Mouse (Mus musculus): ENCODE data around the gene Hoxb4. TPM values are rescaled to one million over a fixed set of nuclear protein-coding genes. Genes with fewer than 3 reads are reported as not detected.

Gene Hoxb4
- total RNA-seq, 4 experiments from 2014 or later, result 0.11 TPM; not detected in 3

GRCm38 (mm10) chr11:96332618-96333032 is 14.6 kb downstream of the Hoxb4 start:
- DNase-seq (ENCODE audit: low spot score in 2 of 2), result no peak

DNA sequence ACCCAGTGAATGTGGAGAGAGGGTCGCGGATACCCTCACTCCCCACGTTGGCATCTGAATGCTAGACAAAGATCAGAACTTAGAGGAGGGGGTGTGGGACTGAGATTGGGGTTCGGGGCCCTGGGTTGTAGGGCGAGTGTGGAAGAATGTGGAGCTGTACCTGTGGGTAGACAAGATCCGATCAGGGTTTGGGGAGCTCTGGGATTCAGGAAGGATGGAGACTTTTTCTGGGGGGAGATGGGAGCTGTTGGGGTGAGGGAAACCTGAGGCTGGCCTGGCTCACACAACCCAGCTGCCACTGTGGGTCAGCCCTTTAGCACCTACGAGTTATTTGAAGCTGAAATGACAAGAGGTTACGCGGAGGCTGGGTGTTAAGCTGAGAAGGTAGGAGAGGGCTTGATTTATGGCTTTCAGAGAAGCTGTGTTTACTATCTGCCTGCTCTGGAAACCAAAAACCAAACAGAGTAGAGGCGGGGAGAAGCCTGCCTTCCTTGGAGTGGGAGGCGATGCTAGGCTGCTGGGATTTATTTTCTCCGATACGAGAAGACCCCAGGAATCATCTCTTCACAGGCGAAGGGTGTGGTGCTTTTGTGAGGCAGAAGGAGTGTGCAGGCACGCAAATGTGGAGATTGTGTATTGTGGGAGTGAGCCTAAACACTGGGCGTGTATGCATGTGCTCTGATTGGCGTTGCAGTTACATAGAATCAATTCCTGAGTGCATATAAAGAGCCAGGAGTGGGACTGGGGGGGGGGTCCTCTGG is 15.4 kb downstream of the Hoxb4 start:
- DNase-seq (ENCODE audit: low spot score in 2 of 2), result no peak

DNA sequence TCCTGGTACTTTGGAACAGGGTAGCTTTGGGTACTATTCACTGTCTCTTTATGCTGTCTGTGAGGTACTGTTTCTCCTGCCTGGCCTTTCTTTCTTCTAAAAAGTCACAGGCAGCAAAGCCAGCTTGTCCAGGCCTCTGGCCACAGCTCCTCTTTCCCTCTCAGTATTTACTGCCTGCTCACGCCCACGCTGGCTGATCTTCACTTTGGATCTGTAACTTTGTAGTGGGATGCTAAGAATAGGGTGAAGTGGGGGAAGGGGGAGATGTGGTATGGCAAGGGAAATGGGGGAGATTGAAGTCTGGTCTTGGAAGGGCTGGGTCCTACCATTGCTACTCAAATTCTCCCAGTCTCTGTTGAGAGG is 15.9 kb downstream of the Hoxb4 start:
- no peak for DNase-seq (ENCODE audit: low spot score in 2 of 2)

- DNase-seq (ENCODE audit: low spot score in 2 of 2), result no peak
Observed at GRCm38 (mm10) chr11:96334998-96335397, 16.9 kb downstream of the Hoxb4 start.

DNA sequence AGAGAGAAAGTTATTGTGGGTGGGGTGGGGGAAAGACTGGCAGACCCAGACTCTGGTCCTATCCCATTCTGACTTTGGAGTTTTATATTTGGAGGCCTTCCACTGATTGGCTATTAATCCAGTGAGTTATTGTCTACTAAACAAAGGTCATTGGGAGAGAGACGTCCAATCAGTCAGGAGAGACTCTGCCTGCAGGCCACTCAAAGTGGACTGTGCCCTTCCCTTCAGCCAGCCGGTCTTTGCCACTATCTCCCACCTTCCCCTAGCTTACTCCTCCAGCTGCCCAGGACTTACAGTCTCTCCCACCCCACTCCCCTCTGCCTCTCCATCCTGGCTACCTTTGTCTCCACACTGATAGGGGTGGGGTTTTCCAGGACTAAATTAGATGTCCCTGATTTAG is 18.5 kb downstream of the Hoxb4 start:
- DNase-seq (ENCODE audit: low spot score in 2 of 2), result no peak

DNA sequence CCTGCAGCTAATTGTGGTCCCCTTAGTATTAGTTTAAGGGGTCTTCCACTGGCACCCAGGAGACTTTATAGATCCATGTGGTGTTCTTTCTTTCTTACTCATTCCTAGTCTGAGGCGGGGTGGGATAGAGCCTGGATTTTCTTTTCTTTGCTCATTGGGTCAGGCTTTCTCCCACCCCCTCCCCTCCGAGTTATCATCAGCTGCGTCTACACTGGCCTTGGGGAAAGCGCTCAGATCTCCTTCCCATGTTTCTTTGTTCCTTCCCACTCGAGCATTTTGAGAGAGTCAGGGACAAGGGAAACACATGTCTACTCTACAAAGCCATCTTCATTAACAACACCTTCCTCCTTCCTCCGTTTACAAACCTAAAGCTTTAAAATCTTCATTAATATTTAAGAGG is 19.0 kb downstream of the Hoxb4 start:
- DNase-seq (ENCODE audit: low spot score in 2 of 2), result no peak

- DNase-seq (ENCODE audit: low spot score in 2 of 2), result no peak
Observed at GRCm38 (mm10) chr11:96338957-96339855, 21.1 kb downstream of the Hoxb4 start.

- no peak for DNase-seq (ENCODE audit: low spot score in 2 of 2)
Observed at GRCm38 (mm10) chr11:96340698-96341365, 22.8 kb downstream of the Hoxb4 start.

- no peak for DNase-seq (ENCODE audit: low spot score in 2 of 2)
Observed at GRCm38 (mm10) chr11:96341701-96342575, 23.9 kb downstream of the Hoxb4 start.

DNA sequence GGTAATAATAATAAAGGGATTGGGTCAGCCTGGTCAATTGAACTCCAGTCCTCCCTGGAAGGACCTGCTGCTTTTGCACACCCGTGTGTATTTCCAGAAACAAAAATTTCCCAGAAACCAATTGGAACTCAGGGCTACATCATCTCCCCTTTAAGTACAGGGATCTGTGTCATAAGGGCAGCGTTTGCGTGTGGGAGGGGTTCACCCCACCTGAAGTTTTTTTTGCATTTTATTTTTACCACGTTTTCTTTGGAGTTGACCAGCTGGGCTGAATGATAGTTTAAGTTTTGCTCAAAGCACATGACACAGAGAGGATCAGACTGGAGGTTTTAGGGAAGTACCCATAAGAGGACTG is 24.5 kb downstream of the Hoxb4 start:
- no peak for DNase-seq (ENCODE audit: low spot score in 2 of 2)

GRCm38 (mm10) chr11:96343206-96343745 is 25.2 kb downstream of the Hoxb4 start:
- no peak for DNase-seq (ENCODE audit: low spot score in 2 of 2)

- no peak for DNase-seq (ENCODE audit: low spot score in 2 of 2)
Observed at GRCm38 (mm10) chr11:96344061-96344877, 26.2 kb downstream of the Hoxb4 start.

GRCm38 (mm10) chr11:96344878-96345159 is 26.8 kb downstream of the Hoxb4 start:
- no peak for DNase-seq (ENCODE audit: low spot score in 2 of 2)

- DNase-seq (ENCODE audit: low spot score in 2 of 2), result no peak
Observed at GRCm38 (mm10) chr11:96345220-96345892, 27.3 kb downstream of the Hoxb4 start.

DNA sequence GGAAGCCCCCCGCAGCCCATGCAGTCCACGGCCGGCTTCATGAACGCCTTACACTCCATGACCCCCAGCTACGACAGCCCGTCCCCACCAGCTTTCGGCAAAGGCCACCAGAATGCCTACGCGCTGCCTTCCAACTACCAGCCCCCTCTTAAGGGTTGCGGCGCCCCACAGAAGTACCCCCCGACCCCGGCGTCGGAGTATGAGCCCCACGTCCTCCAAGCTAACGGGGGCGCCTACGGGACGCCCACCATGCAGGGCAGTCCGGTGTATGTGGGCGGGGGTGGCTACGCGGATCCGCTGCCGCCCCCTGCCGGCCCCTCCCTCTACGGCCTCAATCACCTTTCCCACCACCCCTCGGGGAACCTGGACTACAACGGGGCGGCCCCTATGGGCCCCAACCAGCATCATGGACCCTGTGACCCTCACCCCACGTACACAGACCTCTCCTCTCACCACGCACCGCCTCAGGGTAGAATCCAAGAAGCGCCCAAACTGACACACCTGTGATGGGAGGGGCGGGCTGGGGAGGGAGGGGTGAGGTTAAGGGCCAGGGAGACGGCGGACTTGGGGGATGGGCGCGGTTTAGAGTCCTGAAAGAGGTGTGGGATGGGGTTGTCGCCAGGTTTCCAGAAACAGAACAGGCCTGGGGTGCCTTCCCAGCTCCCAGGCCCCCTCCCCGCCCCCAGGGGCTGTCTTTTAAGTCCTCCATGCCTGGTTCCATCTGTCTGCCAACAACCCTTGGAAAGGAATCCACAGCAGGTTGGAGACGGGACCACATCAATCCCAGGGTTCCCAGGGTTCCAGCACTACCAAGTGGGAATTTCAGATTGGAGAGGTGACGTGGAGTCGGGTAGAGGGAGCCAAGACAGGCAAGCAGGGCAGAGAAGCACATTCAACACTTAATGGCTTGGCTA is 28.1 kb downstream of the Hoxb4 start:
- no peak for DNase-seq (ENCODE audit: low spot score in 2 of 2)

- no peak for DNase-seq (ENCODE audit: low spot score in 2 of 2)
Observed at GRCm38 (mm10) chr11:96346916-96347520, 29.0 kb downstream of the Hoxb4 start.

DNA sequence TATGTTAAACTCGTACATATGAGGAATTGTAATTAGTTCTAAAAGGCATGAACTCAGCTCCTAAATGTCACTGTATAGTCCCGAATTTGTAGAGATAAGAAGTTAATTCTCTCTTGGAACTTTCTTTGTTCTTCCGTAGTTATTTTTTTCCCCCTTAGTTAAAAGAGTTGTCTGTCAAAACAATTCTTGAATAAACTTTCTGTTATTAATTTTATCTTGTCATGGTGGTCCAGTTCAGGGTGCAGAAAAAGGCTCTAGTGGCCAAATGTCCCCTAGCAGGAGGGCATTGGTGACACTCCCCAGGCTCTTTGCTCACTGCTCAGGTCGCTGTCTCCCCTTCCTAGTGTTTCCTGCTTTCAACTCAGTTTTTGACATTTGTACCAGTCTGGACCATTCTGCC is 29.6 kb downstream of the Hoxb4 start:
- DNase-seq (ENCODE audit: low spot score in 2 of 2), result no peak
